ENCODE assay signal across 8 mouse cellular contexts in genomic region chr7:127636963-127637362, GRCm38 (mm10). TPM values are rescaled to one million over a fixed set of nuclear protein-coding genes. Genes with fewer than 3 reads are reported as not detected.
A peak's percentile ranks its signal among the peaks of the same experiment; 100 is the strongest.
DNase-seq lines count a peak whose midpoint lies in the region; ATAC-seq and TF ChIP-seq lines count a peak whose summit lies in the region.

No protein-coding gene starts in this region.

- no peak for TF ChIP-seq POLR2A in bone marrow macrophage, adult 2 months (IDR thresholded peaks at IDR 0.05; ENCODE audit: borderline replicate concordance, low read depth, low read length)

- H3K4me1 ChIP-seq in bone marrow macrophage, adult 2 months (ENCODE audit: control insufficient read depth, insufficient read depth, low read length), result no peaks in the 10 kb centered on the region
- no peaks in the 10 kb centered on the region for H3K4me1 ChIP-seq in embryonic facial prominence, embryonic 11.5 days (ENCODE audit: control insufficient read depth, insufficient read depth, low read length)
- no peaks in the 10 kb centered on the region for H3K4me1 ChIP-seq in intestine, postnatal 0 days (replicated peaks; ENCODE audit: control insufficient read depth, insufficient read depth, low read length)

- no peak overlapping the region for H3K27ac ChIP-seq in bone marrow macrophage, adult 2 months (ENCODE audit: insufficient read depth, low read depth, low read length)
- H3K27ac ChIP-seq in embryonic facial prominence, embryonic 11.5 days (replicated peaks; ENCODE audit: low read depth, low read length), result no peak overlapping the region
- no peak overlapping the region for H3K27ac ChIP-seq in intestine, postnatal 0 days (ENCODE audit: low read depth, low read length)

- DNase-seq in embryonic facial prominence, embryonic 11.5 days (ENCODE audit: low spot score), result peak; percentile 86
- DNase-seq in heart, adult 11 months, result peak; percentile 97
- peak; percentile 79 for DNase-seq in left cerebral cortex, postnatal 4 days
- peak; percentile 66 for DNase-seq in mesoderm, embryonic 11.5 days (ENCODE audit: low read depth, low spot score)
- peak; percentile 79 for DNase-seq in right cerebral cortex, postnatal 4 days
- DNase-seq in B cell, adult 2 months, result no peak

- ATAC-seq in embryonic facial prominence, embryonic 11.5 days (replicated peaks; ENCODE audit: insufficient number of reproducible peaks, low FRiP score, low TSS enrichment, low read depth), result peak; percentile 34; the same call in 1 of the 2 replicates
- peak; percentile 67 for ATAC-seq in intestine, postnatal 0 days

- no peaks in the 10 kb centered on the region for H3K27me3 ChIP-seq in embryonic facial prominence, embryonic 11.5 days (ENCODE audit: control insufficient read depth, insufficient read depth, low read length)
- H3K27me3 ChIP-seq in intestine, postnatal 0 days (replicated peaks; ENCODE audit: control insufficient read depth, insufficient read depth, low read length), result no peaks in the 10 kb centered on the region

- H3K9me3 ChIP-seq in embryonic facial prominence, embryonic 11.5 days (replicated peaks; ENCODE audit: control insufficient read depth, low read length), result no peaks in the 10 kb centered on the region
- no peaks in the 10 kb centered on the region for H3K9me3 ChIP-seq in intestine, postnatal 0 days (ENCODE audit: control insufficient read depth)

- WGBS in embryonic facial prominence, embryonic 11.5 days, result under 1% methylated on average over 27 of the region's 27 CpGs
- WGBS in intestine, postnatal 0 days, result under 1% methylated on average over 27 of the region's 27 CpGs

- H3K4me3 ChIP-seq in bone marrow macrophage, adult 2 months (ENCODE audit: insufficient read depth, low read length), result peak overlapping the region; percentile 42
- H3K4me3 ChIP-seq in embryonic facial prominence, embryonic 11.5 days (ENCODE audit: low read depth, low read length), result peak overlapping the region; percentile 47
- peak overlapping the region; percentile 54 for H3K4me3 ChIP-seq in intestine, postnatal 0 days (ENCODE audit: low read depth, low read length)

- peak overlapping the region; percentile 65 for H3K9ac ChIP-seq in embryonic facial prominence, embryonic 11.5 days (replicated peaks; ENCODE audit: low read length)
- peak overlapping the region; percentile 47 for H3K9ac ChIP-seq in intestine, postnatal 0 days (ENCODE audit: low read depth, low read length)

- intact Hi-C loops in left cerebral cortex, postnatal 4 days (cut with DNase I), result no loop called here

- no peaks in the 10 kb centered on the region for H3K36me3 ChIP-seq in embryonic facial prominence, embryonic 11.5 days (replicated peaks; ENCODE audit: control insufficient read depth, insufficient read depth, low read depth, low read length)
- H3K36me3 ChIP-seq in intestine, postnatal 0 days (ENCODE audit: control insufficient read depth, insufficient read depth), result no peaks in the 10 kb centered on the region

- H3K4me2 ChIP-seq in embryonic facial prominence, embryonic 11.5 days (ENCODE audit: low read depth, low read length), result peak overlapping the region; percentile 59
- peak overlapping the region; percentile 87 for H3K4me2 ChIP-seq in intestine, postnatal 0 days (replicated peaks; ENCODE audit: low read depth)

- TF ChIP-seq CTCF in bone marrow macrophage, adult 2 months (IDR thresholded peaks at IDR 0.05; ENCODE audit: low read depth, low read length), result no peak
- no peak for TF ChIP-seq CTCF in intestine, postnatal 0 days (IDR thresholded peaks at IDR 0.05; ENCODE audit: low read depth)

RNA-seq across cellular contexts. Expression of gene Zfp629, which starts 21.4 kb away (rescaled TPM):
- polyA plus RNA-seq in bone marrow macrophage, adult 2 months (2012; ENCODE audit: insufficient read depth, insufficient read length, missing spikeins), result 11.2 and 11.4 TPM in 2 replicates
- polyA plus RNA-seq in embryonic facial prominence, embryonic 11.5 days (2014; fragmentation: Nextera tagmentation; extraction: Ambion mirVana), result 27.3 and 27.5 TPM in 2 replicates
- 3.0 and 3.8 TPM in 2 replicates for polyA plus RNA-seq in intestine, postnatal 0 days (2015; fragmentation: Nextera tagmentation; extraction: Ambion mirVana)
- 10 to 100 TPM; 31.5 to 33.4 TPM for total RNA-seq in left cerebral cortex, postnatal 4 days (2021)

RNA-seq across cellular contexts. Expression of gene Rnf40, which starts 48.4 kb away (rescaled TPM):
- polyA plus RNA-seq in bone marrow macrophage, adult 2 months (2012; ENCODE audit: insufficient read depth, insufficient read length, missing spikeins), result 42.3 and 44.5 TPM in 2 replicates
- polyA plus RNA-seq in embryonic facial prominence, embryonic 11.5 days (2014; fragmentation: Nextera tagmentation; extraction: Ambion mirVana), result 31.7 and 31.8 TPM in 2 replicates
- polyA plus RNA-seq in intestine, postnatal 0 days (2015; fragmentation: Nextera tagmentation; extraction: Ambion mirVana), result 16.7 and 20.6 TPM in 2 replicates
- 10 to 100 TPM; 75.1 to 82.6 TPM for total RNA-seq in left cerebral cortex, postnatal 4 days (2021)

RNA-seq across cellular contexts. Expression of gene Ccdc189, which starts 48.6 kb away (rescaled TPM):
- polyA plus RNA-seq in bone marrow macrophage, adult 2 months (2012; ENCODE audit: insufficient read depth, insufficient read length, missing spikeins), result 2.7 and 2.9 TPM in 2 replicates
- 13.6 and 14.1 TPM in 2 replicates for polyA plus RNA-seq in embryonic facial prominence, embryonic 11.5 days (2014; fragmentation: Nextera tagmentation; extraction: Ambion mirVana)
- polyA plus RNA-seq in intestine, postnatal 0 days (2015; fragmentation: Nextera tagmentation; extraction: Ambion mirVana), result 3.0 and 3.1 TPM in 2 replicates
- 1 to 10 TPM; 7.0 to 7.8 TPM for total RNA-seq in left cerebral cortex, postnatal 4 days (2021)

Comparison
In these comparisons a context has a peak if more than half of its experiments do, and no peak if none do; other contexts are left out.
1. DNase-seq: peak in embryonic facial prominence, embryonic 11.5 days (single experiment), heart, adult 11 months (single experiment), left cerebral cortex, postnatal 4 days (single experiment), mesoderm, embryonic 11.5 days (single experiment) and right cerebral cortex, postnatal 4 days (single experiment); none in B cell, adult 2 months (0 of 2).
2. Peak in every context shown above with its lines, with median percentiles within 50 percentile points of each other: H3K4me3 ChIP-seq.